Mouse (Mus musculus) cerebellum, adult 2 months (tissue): ENCODE measurements around the gene Psme1.

ENCODE experiments used
- CTCF ChIP-seq: fragments of 200-500 bp; IDR thresholded peaks from 2 replicates; pipeline ENCODE4 v1.5.1; 2011; ENCODE audit warnings: low read depth, mild to moderate bottlenecking, control low read depth, low read length, moderate library complexity, borderline replicate concordance; ENCODE audit not compliant: insufficient read depth
- POLR2A ChIP-seq: fragments of 200-500 bp; IDR thresholded peaks from 2 replicates; pipeline ENCODE4 v1.6.1; 2011; ENCODE audit warnings: low read length, control low read depth, borderline replicate concordance; ENCODE audit not compliant: insufficient read depth

GRCm38 (mm10) chr14:55554635-55555034, 23.3 kb upstream of the Psme1 start:
- TF ChIP-seq POLR2A = no peak
- TF ChIP-seq CTCF = no peak
